Comparison of ENCODE assay signal across 21 mouse cellular contexts in the genomic region with DNA sequence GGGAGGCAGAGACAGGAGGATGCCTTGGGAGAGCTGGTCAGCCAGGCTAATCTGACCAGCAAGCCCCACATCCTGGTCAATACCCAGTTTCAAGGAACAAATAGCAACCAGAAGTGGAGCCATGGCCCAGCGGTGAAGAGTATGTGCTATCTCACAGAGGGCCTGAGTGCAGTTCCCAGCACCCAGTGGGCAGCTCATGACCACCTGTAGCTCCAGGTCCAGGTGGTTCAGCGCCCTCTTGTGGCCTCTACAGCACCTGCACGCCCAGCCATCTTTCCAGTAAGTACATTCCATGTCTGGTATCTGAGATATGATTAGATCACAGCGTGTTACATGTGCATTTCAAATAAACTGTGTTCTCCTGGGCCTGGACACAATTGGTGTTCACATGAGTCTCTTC. TPM values are rescaled to one million over a fixed set of nuclear protein-coding genes. Genes with fewer than 3 reads are reported as not detected.
DNase-seq lines count a peak whose midpoint lies in the region; ATAC-seq and TF ChIP-seq lines count a peak whose summit lies in the region.
"Had no signal": no experiment of that assay in that cellular context is flagged by ENCODE, and none has a peak within 500 bp of the region (broad histone marks: within the 10 kb centered on the region; RNA-seq: fewer than 3 reads in every experiment).

No protein-coding gene starts in this region.

- ATAC-seq in stomach, postnatal 0 days (ENCODE audit: low FRiP score, low TSS enrichment): no peak
- ATAC-seq: Patski had no signal

- TF ChIP-seq POLR2A in kidney, adult 2 months (IDR thresholded peaks at IDR 0.05; ENCODE audit: low read depth, low read length): no peak
- no peak for TF ChIP-seq POLR2A in testis, adult 2 months (IDR thresholded peaks at IDR 0.05; ENCODE audit: control insufficient read depth, low read depth, low read length)

- peak; percentile 22; the same call in 1 of the 2 replicates for TF ChIP-seq CTCF in kidney, adult 2 months (conservative IDR thresholded peaks at IDR 0.05; ENCODE audit: insufficient read depth, insufficient read length, low read depth, low read length)
- TF ChIP-seq CTCF in testis, adult 2 months (IDR thresholded peaks at IDR 0.05; ENCODE audit: control insufficient read depth, insufficient read depth, insufficient replicate concordance, low read depth, low read length): peak; percentile 86; the same call in 1 of the 2 replicates
- peak; percentile 48 for TF ChIP-seq CTCF in stomach, postnatal 0 days (IDR thresholded peaks at IDR 0.05; ENCODE audit: low read depth)

- H3K4me2 ChIP-seq in stomach, postnatal 0 days (replicated peaks; ENCODE audit: low read depth): no peak overlapping the region
- H3K4me2 ChIP-seq: embryonic facial prominence, embryonic 13.5 days; forebrain, embryonic 12.5 days; liver, embryonic 13.5 days; midbrain, embryonic 12.5 days; stomach, embryonic 15.5 days had no signal

- no peak overlapping the region for H3K4me3 ChIP-seq in kidney, adult 2 months (ENCODE audit: insufficient read depth, low read depth, low read length)
- no peak overlapping the region for H3K4me3 ChIP-seq in testis, adult 2 months (ENCODE audit: control insufficient read depth, low read depth, low read length)
- no peak overlapping the region for H3K4me3 ChIP-seq in stomach, postnatal 0 days (ENCODE audit: low read depth, low read length)
- H3K4me3 ChIP-seq: embryonic facial prominence, embryonic 13.5 days; forebrain, embryonic 12.5 days; liver, embryonic 13.5 days; midbrain, embryonic 12.5 days; stomach, embryonic 15.5 days had no signal

- H3K9me3 ChIP-seq in stomach, postnatal 0 days (ENCODE audit: control insufficient read depth, low read length): no peaks in the 10 kb centered on the region
- H3K9me3 ChIP-seq: embryonic facial prominence, embryonic 13.5 days; forebrain, embryonic 12.5 days; liver, embryonic 13.5 days; midbrain, embryonic 12.5 days; stomach, embryonic 15.5 days had no signal

- H3K4me1 ChIP-seq in kidney, adult 2 months (ENCODE audit: control insufficient read depth, insufficient read depth, low read length): no peaks in the 10 kb centered on the region; the same call in 1 of the 2 replicates
- peaks cover 23% of the 10 kb centered on the region for H3K4me1 ChIP-seq in testis, adult 2 months (ENCODE audit: control insufficient read depth, insufficient read depth, low read length)
- H3K4me1 ChIP-seq in stomach, postnatal 0 days (replicated peaks; ENCODE audit: control insufficient read depth, insufficient read depth): no peaks in the 10 kb centered on the region

- no peaks in the 10 kb centered on the region for H3K27me3 ChIP-seq in kidney, adult 2 months (replicated peaks; ENCODE audit: control insufficient read depth, insufficient read depth, low read length)
- no peaks in the 10 kb centered on the region; the same call in 1 of the 2 replicates for H3K27me3 ChIP-seq in testis, adult 2 months (ENCODE audit: control insufficient read depth, insufficient read depth, low read length)
- no peaks in the 10 kb centered on the region for H3K27me3 ChIP-seq in stomach, postnatal 0 days (ENCODE audit: control insufficient read depth, insufficient read depth, low read length)
- H3K27me3 ChIP-seq: embryonic facial prominence, embryonic 13.5 days; forebrain, embryonic 12.5 days; liver, embryonic 13.5 days; Patski; stomach, embryonic 15.5 days had no signal

- H3K9ac ChIP-seq in stomach, postnatal 0 days (ENCODE audit: low read length): no peak overlapping the region
- H3K9ac ChIP-seq: embryonic facial prominence, embryonic 13.5 days; forebrain, embryonic 12.5 days; liver, embryonic 13.5 days; midbrain, embryonic 12.5 days; stomach, embryonic 15.5 days had no signal

- H3K36me3 ChIP-seq in kidney, adult 2 months (ENCODE audit: control insufficient read depth, insufficient read depth, low read length): no peaks in the 10 kb centered on the region
- H3K36me3 ChIP-seq in testis, adult 2 months (ENCODE audit: control insufficient read depth, insufficient read depth, low read length): no peaks in the 10 kb centered on the region
- peaks cover 8% of the 10 kb centered on the region; the same call in 1 of the 2 replicates for H3K36me3 ChIP-seq in stomach, postnatal 0 days (ENCODE audit: control insufficient read depth, insufficient read depth, low read length)

- H3K27ac ChIP-seq in kidney, adult 2 months (ENCODE audit: insufficient read depth, low read depth, low read length): no peak overlapping the region
- H3K27ac ChIP-seq in testis, adult 2 months (ENCODE audit: control insufficient read depth, insufficient read depth, low read depth, low read length): no peak overlapping the region
- no peak overlapping the region for H3K27ac ChIP-seq in stomach, postnatal 0 days (replicated peaks)
- H3K27ac ChIP-seq: embryonic facial prominence, embryonic 13.5 days; forebrain, embryonic 12.5 days; liver, embryonic 13.5 days; macrophage; midbrain, embryonic 12.5 days; stomach, embryonic 15.5 days had no signal

- 80% methylated on average over 4 of the region's 4 CpGs for WGBS in kidney, adult 2 months
- WGBS in stomach, postnatal 0 days: 80% methylated on average over 4 of the region's 4 CpGs

- TF ChIP-seq EP300 in stomach, postnatal 0 days (optimal IDR thresholded peaks at IDR 0.05): no peak

- peak; percentile 2 for DNase-seq in adrenal gland, postnatal 14 days
- DNase-seq in adrenal gland, postnatal 36 days: no peak
- no peak for DNase-seq in kidney, adult 2 months
- DNase-seq in kidney, adult 18-20 months: no peak
- DNase-seq in testis, postnatal 10 days (ENCODE audit: low spot score): no peak
- no peak for DNase-seq in stomach, postnatal 0 days (ENCODE audit: low spot score)
- no peak for DNase-seq in lung, postnatal 25 days (ENCODE audit: low spot score)
- DNase-seq: cerebellum, adult 2 months; heart, postnatal 14 days; kidney, postnatal 25 days; liver, embryonic 13.5 days; right cerebral cortex, adult 18-20 months; spleen, adult 18-20 months; thymus, postnatal 36 days had no signal

RNA-seq across cellular contexts. Expression of gene Rcn3, which starts 5.9 kb away (rescaled TPM):
- total RNA-seq in adrenal gland, postnatal 14 days (2021): 38.2 and 39.1 TPM in 2 replicates
- total RNA-seq in adrenal gland, postnatal 36 days (2021): 10 to 100 TPM; 32.2 to 38.3 TPM
- polyA plus RNA-seq in kidney, adult 2 months (2012; rRNA removed): 67.0 and 68.7 TPM in 2 replicates
- 10.4 and 16.3 TPM in 2 replicates for polyA plus RNA-seq in testis, adult 2 months (2012; rRNA removed)
- 157 and 176 TPM in 2 replicates for polyA plus RNA-seq in stomach, postnatal 0 days (2015; fragmentation: Nextera tagmentation; extraction: Ambion mirVana)

RNA-seq across cellular contexts. Expression of gene Fcgrt, which starts 17.6 kb away (rescaled TPM):
- total RNA-seq in adrenal gland, postnatal 14 days (2021): 138 and 152 TPM in 2 replicates
- 100 to 1,000 TPM; 116 to 138 TPM for total RNA-seq in adrenal gland, postnatal 36 days (2021)
- 240 and 244 TPM in 2 replicates for polyA plus RNA-seq in kidney, adult 2 months (2012; rRNA removed)
- polyA plus RNA-seq in testis, adult 2 months (2012; rRNA removed): 5.4 and 5.8 TPM in 2 replicates
- polyA plus RNA-seq in stomach, postnatal 0 days (2015; fragmentation: Nextera tagmentation; extraction: Ambion mirVana): 76.1 and 76.9 TPM in 2 replicates

RNA-seq across cellular contexts. Expression of gene Prrg2, which starts 23.6 kb away (rescaled TPM):
- 16.0 and 16.3 TPM in 2 replicates for total RNA-seq in adrenal gland, postnatal 14 days (2021)
- 10 to 100 TPM; 18.1 to 20.5 TPM for total RNA-seq in adrenal gland, postnatal 36 days (2021)
- polyA plus RNA-seq in kidney, adult 2 months (2012; rRNA removed): 80.9 and 95.4 TPM in 2 replicates
- polyA plus RNA-seq in testis, adult 2 months (2012; rRNA removed): 27.3 and 27.9 TPM in 2 replicates
- polyA plus RNA-seq in stomach, postnatal 0 days (2015; fragmentation: Nextera tagmentation; extraction: Ambion mirVana): 33.6 and 37.4 TPM in 2 replicates

RNA-seq across cellular contexts. Expression of gene Nosip, which starts 23.9 kb away (rescaled TPM):
- 41.6 and 47.5 TPM in 2 replicates for total RNA-seq in adrenal gland, postnatal 14 days (2021)
- 10 to 100 TPM; 50.5 to 65.3 TPM for total RNA-seq in adrenal gland, postnatal 36 days (2021)
- 60.4 and 67.6 TPM in 2 replicates for polyA plus RNA-seq in kidney, adult 2 months (2012; rRNA removed)
- 115 and 123 TPM in 2 replicates for polyA plus RNA-seq in testis, adult 2 months (2012; rRNA removed)
- polyA plus RNA-seq in stomach, postnatal 0 days (2015; fragmentation: Nextera tagmentation; extraction: Ambion mirVana): 43.0 and 44.1 TPM in 2 replicates

RNA-seq across cellular contexts. Expression of gene Prr12, which starts 33.4 kb away (rescaled TPM):
- total RNA-seq in adrenal gland, postnatal 14 days (2021): 42.6 and 44.6 TPM in 2 replicates
- 10 to 100 TPM; 47.7 to 59.7 TPM for total RNA-seq in adrenal gland, postnatal 36 days (2021)
- polyA plus RNA-seq in kidney, adult 2 months (2012; rRNA removed): 7.1 and 9.1 TPM in 2 replicates
- 3.4 and 3.5 TPM in 2 replicates for polyA plus RNA-seq in testis, adult 2 months (2012; rRNA removed)
- polyA plus RNA-seq in stomach, postnatal 0 days (2015; fragmentation: Nextera tagmentation; extraction: Ambion mirVana): 3.4 and 3.8 TPM in 2 replicates

Comparison
In these comparisons a context has a peak if more than half of its experiments do, and no peak if none do; other contexts are left out.
1. CTCF ChIP-seq: peak in every context shown above with its lines; median percentile 86 in testis, adult 2 months; 48 in stomach, postnatal 0 days; 22 in kidney, adult 2 months.
2. RNA of gene Fcgrt, which starts 17.6 kb away (polyA plus RNA-seq): 240 to 244 TPM in kidney, adult 2 months and 76.1 to 76.9 TPM in stomach, postnatal 0 days; 5.4 to 5.8 TPM in testis, adult 2 months; every median in the first group is over 10 times any median in the second.